Mouse (Mus musculus) C2C12 (cell line): ENCODE measurements around the gene Mlh1.

ENCODE experiments used
- CTCF ChIP-seq: IDR thresholded peaks from one replicate; pipeline ENCODE4 v1.5.1; 2011; ENCODE audit not compliant: control insufficient read depth, insufficient read depth, insufficient read length
- FOSL1 ChIP-seq: IDR thresholded peaks from one replicate; pipeline ENCODE4 v1.8.0; 2011; ENCODE audit warnings: mild to moderate bottlenecking, low read length; ENCODE audit not compliant: poor library complexity, insufficient read depth, severe bottlenecking
- MAX ChIP-seq: IDR thresholded peaks from one replicate; pipeline ENCODE4 v1.6.1; 2011; ENCODE audit warnings: mild to moderate bottlenecking, control low read depth
- USF1 ChIP-seq: IDR thresholded peaks from one replicate; pipeline ENCODE4 v1.6.1; 2011; ENCODE audit warnings: low read depth, mild to moderate bottlenecking, control low read depth, moderate library complexity

- TF ChIP-seq CTCF (no peak), USF1 (no peak), MAX (no peak), FOSL1 (no peak)
These were observed 3.6 kb downstream of the Mlh1 start for GRCm38 (mm10) chr9:111267998-111268397.
